Mouse (Mus musculus) MEL (cell line): ENCODE data around the gene Copz1. TPM values are rescaled to one million over a fixed set of nuclear protein-coding genes. Genes with fewer than 3 reads are reported as not detected.

Source experiments
- DNase-seq: peaks from one replicate; pipeline ENCODE4 v3.0.0; 2011; ENCODE audit warnings: low read depth, low spot score
- H3K27ac ChIP-seq: 2 replicates; pipeline ENCODE4 v1.5.1; 2012; ENCODE audit warnings: low read depth, mild to moderate bottlenecking, control low read depth, low read length, moderate library complexity; ENCODE audit not compliant: control insufficient read depth
- H3K27me3 ChIP-seq, 2 experiments: fragments of 150-350 bp in 1 of 2; sonication (generic) in 1 of 2; 2 replicates each; pipeline ENCODE4 v1.6.1; 2012; ENCODE audit warnings: low read length in 2 of 2, mild to moderate bottlenecking in 2 of 2, improper control_type of control experiment in 1 of 2, moderate library complexity in 1 of 2; ENCODE audit not compliant: insufficient read depth in 2 of 2, control insufficient read depth in 1 of 2
- H3K36me3 ChIP-seq, 2 experiments: 2 replicates each; pipeline ENCODE4 v1.6.1; 2012 to 2014; ENCODE audit warnings: low read length in 2 of 2, improper control_type of control experiment in 1 of 2, inconsistent platforms in 1 of 2, mild to moderate bottlenecking in 1 of 2; ENCODE audit not compliant: insufficient read depth in 2 of 2, control insufficient read depth in 1 of 2
- H3K4me1 ChIP-seq, 2 experiments: fragments of 150-350 bp in 1 of 2; sonication (generic) in 1 of 2; 2 replicates each; pipeline ENCODE4 v1.6.1; 2012; ENCODE audit warnings: low read length in 2 of 2, improper control_type of control experiment in 1 of 2, mild to moderate bottlenecking in 1 of 2; ENCODE audit not compliant: insufficient read depth in 2 of 2, control insufficient read depth in 1 of 2
- H3K4me3 ChIP-seq, 2 experiments: fragments of 150-350 bp in 1 of 2; sonication (generic) in 1 of 2; 2 replicates each; pipeline ENCODE4 v1.5.1; 2012; ENCODE audit warnings: low read depth in 2 of 2, low read length in 2 of 2, mild to moderate bottlenecking in 2 of 2, moderate library complexity in 2 of 2, control low read depth in 1 of 2, improper control_type of control experiment in 1 of 2; ENCODE audit not compliant: control insufficient read depth in 1 of 2, insufficient read depth in 1 of 2
- H3K79me2 ChIP-seq: 2 replicates; pipeline ENCODE4 v1.6.1; 2012; ENCODE audit warnings: mild to moderate bottlenecking, low read length, moderate library complexity; ENCODE audit not compliant: control insufficient read depth, poor library complexity, insufficient read depth
- H3K9ac ChIP-seq: 2 replicates; pipeline ENCODE4 v1.6.1; 2012; ENCODE audit warnings: low read depth, mild to moderate bottlenecking, control low read depth, low read length, moderate library complexity; ENCODE audit not compliant: control insufficient read depth, poor library complexity, severe bottlenecking
- H3K9me3 ChIP-seq: fragments of 150-350 bp; sonication (generic); replicated peaks from 2 replicates; pipeline ENCODE4 v1.6.1; 2012; ENCODE audit warnings: mild to moderate bottlenecking, low read length, improper control_type of control experiment, moderate library complexity; ENCODE audit not compliant: insufficient read depth
- CHD1 ChIP-seq: IDR thresholded peaks from 2 replicates; pipeline ENCODE4 v1.6.1; 2012; ENCODE audit warnings: low read depth, mild to moderate bottlenecking, inconsistent platforms, low read length, improper control_type of control experiment
- CTCF ChIP-seq, 3 experiments: IDR thresholded peaks in 2 of 3; conservative IDR thresholded peaks in 1 of 3; 2 replicates each; pipeline ENCODE4 v1.5.1; 2011 to 2012; ENCODE audit warnings: low read length in 3 of 3, low read depth in 2 of 3, mild to moderate bottlenecking in 2 of 3, improper control_type of control experiment in 1 of 3, inconsistent platforms in 1 of 3, mixed read lengths in 1 of 3, moderate library complexity in 1 of 3; ENCODE audit not compliant: control insufficient read depth in 1 of 3, insufficient read depth in 1 of 3, poor library complexity in 1 of 3, severe bottlenecking in 1 of 3
- E2F4 ChIP-seq: IDR thresholded peaks from 2 replicates; pipeline ENCODE4 v1.6.1; 2011; ENCODE audit warnings: low read depth, low read length, improper control_type of control experiment, borderline replicate concordance
- GABPA ChIP-seq: IDR thresholded peaks from 2 replicates; pipeline ENCODE4 v1.6.1; 2012; ENCODE audit warnings: low read depth, mild to moderate bottlenecking, inconsistent platforms, low read length, improper control_type of control experiment, moderate library complexity
- HCFC1 ChIP-seq: IDR thresholded peaks from 2 replicates; pipeline ENCODE4 v1.6.1; 2012; ENCODE audit warnings: low read depth, mild to moderate bottlenecking, inconsistent platforms, low read length, improper control_type of control experiment, moderate library complexity
- MAX ChIP-seq: IDR thresholded peaks from 2 replicates; pipeline ENCODE4 v1.6.1; 2011; ENCODE audit warnings: low read length, improper control_type of control experiment
- MAZ ChIP-seq: IDR thresholded peaks from 2 replicates; pipeline ENCODE4 v1.6.1; 2012; ENCODE audit warnings: low read depth, mild to moderate bottlenecking, inconsistent platforms, low read length, improper control_type of control experiment
- MXI1 ChIP-seq: IDR thresholded peaks from 2 replicates; pipeline ENCODE4 v1.6.1; 2011; ENCODE audit warnings: mild to moderate bottlenecking, low read depth, low read length, improper control_type of control experiment
- NRF1 ChIP-seq: IDR thresholded peaks from 2 replicates; pipeline ENCODE4 v1.6.1; 2014; ENCODE audit warnings: low read depth, mild to moderate bottlenecking, inconsistent platforms, low read length, improper control_type of control experiment, moderate library complexity; ENCODE audit not compliant: poor library complexity, insufficient read depth, severe bottlenecking
- POLR2AphosphoS2 ChIP-seq: IDR thresholded peaks from 2 replicates; pipeline ENCODE4 v1.6.1; 2011; ENCODE audit warnings: low read length, improper control_type of control experiment
- TAL1 ChIP-seq: IDR thresholded peaks from 2 replicates; pipeline ENCODE4 v1.6.1; 2012; ENCODE audit warnings: mild to moderate bottlenecking, inconsistent platforms, low read length, moderate library complexity, mixed read lengths
- TBP ChIP-seq: IDR thresholded peaks from 2 replicates; pipeline ENCODE4 v1.8.0; 2011; ENCODE audit warnings: low read depth, low read length, improper control_type of control experiment
- UBTF ChIP-seq: IDR thresholded peaks from 2 replicates; pipeline ENCODE4 v1.6.1; 2012; ENCODE audit warnings: low read depth, mild to moderate bottlenecking, inconsistent platforms, low read length, improper control_type of control experiment, moderate library complexity, borderline replicate concordance; ENCODE audit not compliant: insufficient read depth
- USF2 ChIP-seq, 2 experiments: IDR thresholded peaks; 2 replicates each; pipeline ENCODE4 v1.6.1; 2011 to 2012; ENCODE audit warnings: improper control_type of control experiment in 2 of 2, low read length in 2 of 2, borderline replicate concordance in 1 of 2, inconsistent platforms in 1 of 2, low read depth in 1 of 2, mild to moderate bottlenecking in 1 of 2; ENCODE audit not compliant: insufficient read depth in 1 of 2
- polyA plus RNA-seq, 2 experiments: library from polyadenylated mRNA; stranded (reverse) in 1 of 2; unstranded in 1 of 2; fragments of >175 nt in 1 of 2; fragments of >200 nt in 1 of 2; gene quantifications; 2 replicates each; pipeline versions ENCODE4 v1.2.1 to v1.2.4; 2012; ENCODE audit warnings: low replicate concordance in 2 of 2, low read depth in 1 of 2; ENCODE audit not compliant: insufficient read length in 2 of 2, insufficient read depth in 1 of 2, missing spikeins in 1 of 2
- total RNA-seq: library from RNA; depleted of rRNA; stranded (reverse); fragments of 300-350 nt; gene quantifications from 2 replicates; pipeline ENCODE4 v1.2.3, GENCODE M21; 2012

The Copz1 gene
- total and polyA plus RNA-seq, 3 experiments = 46.7 to 822 (median 117) TPM

GRCm38 (mm10) chr15:103318201-103318816 is 45.8 kb downstream of the Copz1 start:
- Histone ChIP-seq H3K9me3 (no peaks in the 10 kb centered on the region), H3K4me1 (no peaks in the 10 kb centered on the region), H3K36me3 (no peaks in the 10 kb centered on the region; a peak in 1 of 4 replicates), H3K27ac (no peak overlapping the region), H3K79me2 (no peaks in the 10 kb centered on the region), H3K9ac (no peak overlapping the region), H3K27me3 (no peaks in the 10 kb centered on the region), H3K4me3 (no peak overlapping the region)
- TF ChIP-seq TAL1 (no peak), POLR2AphosphoS2 (no peak), MAX (no peak), MXI1 (no peak), TBP (no peak), MAZ (no peak), E2F4 (no peak)
- DNase-seq = no peak

- Histone ChIP-seq H3K4me1 (no peaks in the 10 kb centered on the region), H3K4me3 (no peak overlapping the region), H3K79me2 (no peaks in the 10 kb centered on the region), H3K36me3 (no peaks in the 10 kb centered on the region; a peak in 1 of 4 replicates), H3K27me3 (no peaks in the 10 kb centered on the region), H3K27ac (no peak overlapping the region), H3K9ac (no peak overlapping the region), H3K9me3 (no peaks in the 10 kb centered on the region)
- DNase-seq = no peak
- TF ChIP-seq MAZ (no peak), CTCF (IDR thresholded peaks at IDR 0.05 in 2 of 3, conservative IDR thresholded peaks at IDR 0.05 in 1 of 3; ENCODE audit: control insufficient read depth in 1 of 3, insufficient read depth in 1 of 3, low read depth in 2 of 3, low read length in 3 of 3, poor library complexity in 1 of 3, severe bottlenecking in 1 of 3) (peak; percentile 23 to 31 (median 23); a peak in 4 of 6 replicates), NRF1 (no peak), HCFC1 (no peak), USF2 (IDR thresholded peaks at IDR 0.05; ENCODE audit: borderline replicate concordance in 1 of 2, insufficient read depth in 1 of 2, low read depth in 1 of 2, low read length in 2 of 2) (no peak), UBTF (no peak)
These were observed 48.6 kb downstream of the Copz1 start for GRCm38 (mm10) chr15:103321076-103321475.

- no peaks in the 10 kb centered on the region for H3K27me3 ChIP-seq
- H3K79me2 ChIP-seq = no peaks in the 10 kb centered on the region
- H3K27ac ChIP-seq = no peak overlapping the region
- H3K36me3 ChIP-seq = no peaks in the 10 kb centered on the region; a peak in 1 of 4 replicates
- no peaks in the 10 kb centered on the region for H3K4me1 ChIP-seq
- no peaks in the 10 kb centered on the region for H3K9me3 ChIP-seq
- TF ChIP-seq GABPA (no peak), HCFC1 (no peak), CHD1 (no peak), CTCF (IDR thresholded peaks at IDR 0.05 in 2 of 3, conservative IDR thresholded peaks at IDR 0.05 in 1 of 3; ENCODE audit: control insufficient read depth in 1 of 3, insufficient read depth in 1 of 3, low read depth in 2 of 3, low read length in 3 of 3, poor library complexity in 1 of 3, severe bottlenecking in 1 of 3) (no peak), TBP (no peak)
- no peak for DNase-seq
- H3K4me3 ChIP-seq = no peak overlapping the region
- H3K9ac ChIP-seq = no peak overlapping the region
These were observed 49.9 kb downstream of the Copz1 start for GRCm38 (mm10) chr15:103322396-103322795.
